Mouse (Mus musculus): Measurements from ENCODE around the gene Ripor3. TPM values are rescaled to one million over a fixed set of nuclear protein-coding genes. Genes with fewer than 3 reads are reported as not detected.

The Ripor3 gene
- polyA plus RNA-seq, 1 experiment from 2014 or later = 2.3 TPM

- no peaks in the 10 kb centered on the region for H3K36me3 ChIP-seq
- H3K27me3 ChIP-seq = no peaks in the 10 kb centered on the region
- 34% methylated on average over 12 of the region's 12 CpGs for WGBS
- H3K4me1 ChIP-seq = peaks cover 28% of the 10 kb centered on the region
- no peak overlapping the region for H3K27ac ChIP-seq
- 0 out of 2 replicates have a peak, but pooled peaks have one; percentile 11 for ATAC-seq (ENCODE audit: borderline replicate concordance, extremely low read depth, low FRiP score, low TSS enrichment)
- no peak overlapping the region for H3K4me3 ChIP-seq
- no peak overlapping the region for H3K4me2 ChIP-seq
- no peaks in the 10 kb centered on the region for H3K9me3 ChIP-seq
- H3K9ac ChIP-seq = no peak overlapping the region
Observed at GRCm38 (mm10) chr2:168003431-168003830, 7.0 kb downstream of the Ripor3 start.

- no peak for ATAC-seq (ENCODE audit: borderline replicate concordance, extremely low read depth, low FRiP score, low TSS enrichment)
- peaks cover 28% of the 10 kb centered on the region for H3K4me1 ChIP-seq
- no peaks in the 10 kb centered on the region for H3K9me3 ChIP-seq
- no peaks in the 10 kb centered on the region for H3K36me3 ChIP-seq
- no peaks in the 10 kb centered on the region for H3K27me3 ChIP-seq
- H3K9ac ChIP-seq = no peak overlapping the region
- H3K4me3 ChIP-seq = no peak overlapping the region
- 62% methylated on average over 2 of the region's 2 CpGs for WGBS
- H3K27ac ChIP-seq = no peak overlapping the region
- H3K4me2 ChIP-seq = no peak overlapping the region
Observed at GRCm38 (mm10) chr2:168002884-168003283, 7.5 kb downstream of the Ripor3 start.

GRCm38 (mm10) chr2:168002188-168002587 lies 8.2 kb downstream of the Ripor3 start:
- Histone ChIP-seq H3K27me3 (no peaks in the 10 kb centered on the region), H3K4me2 (no peak overlapping the region), H3K4me1 (peaks cover 33% of the 10 kb centered on the region), H3K9me3 (no peaks in the 10 kb centered on the region), H3K27ac (no peak overlapping the region), H3K36me3 (no peaks in the 10 kb centered on the region), H3K9ac (no peak overlapping the region), H3K4me3 (no peak overlapping the region)
- ATAC-seq (ENCODE audit: borderline replicate concordance, extremely low read depth, low FRiP score, low TSS enrichment) = no peak
- 42% methylated on average over 4 of the region's 4 CpGs for WGBS

- Histone ChIP-seq H3K9me3 (no peaks in the 10 kb centered on the region), H3K27ac (no peak overlapping the region), H3K4me3 (no peak overlapping the region), H3K27me3 (no peaks in the 10 kb centered on the region; the same call in 1 of the 2 replicates), H3K9ac (no peak overlapping the region), H3K36me3 (no peaks in the 10 kb centered on the region), H3K4me2 (no peak overlapping the region), H3K4me1 (peaks cover 30% of the 10 kb centered on the region)
- no peak for ATAC-seq (ENCODE audit: borderline replicate concordance, extremely low read depth, low FRiP score, low TSS enrichment)
- WGBS = 47% methylated on average over 3 of the region's 3 CpGs
Observed at GRCm38 (mm10) chr2:167999145-167999743, 11.2 kb downstream of the Ripor3 start.

- H3K9ac ChIP-seq = no peak overlapping the region
Observed at GRCm38 (mm10) chr2:167997562-167997961, 12.9 kb downstream of the Ripor3 start.

GRCm38 (mm10) chr2:167996672-167997215 lies 13.7 kb downstream of the Ripor3 start:
- peaks cover 13% of the 10 kb centered on the region; the same call in 1 of the 2 replicates for H3K4me1 ChIP-seq
- H3K4me2 ChIP-seq = no peak overlapping the region
- no peak overlapping the region for H3K4me3 ChIP-seq
- no peak for ATAC-seq (ENCODE audit: borderline replicate concordance, extremely low read depth, low FRiP score, low TSS enrichment)
- H3K27me3 ChIP-seq = no peaks in the 10 kb centered on the region; the same call in 1 of the 2 replicates
- H3K27ac ChIP-seq = no peak overlapping the region
- H3K9me3 ChIP-seq = no peaks in the 10 kb centered on the region
- H3K9ac ChIP-seq = no peak overlapping the region
- WGBS = 31% methylated on average over 8 of the region's 8 CpGs
- no peaks in the 10 kb centered on the region for H3K36me3 ChIP-seq

More at GRCm38 (mm10) chr2:167997562-167997961, 12.9 kb downstream of the Ripor3 start:
- Histone ChIP-seq H3K27ac (no peak overlapping the region), H3K36me3 (no peaks in the 10 kb centered on the region), H3K4me2 (no peak overlapping the region), H3K27me3 (no peaks in the 10 kb centered on the region; the same call in 1 of the 2 replicates), H3K4me3 (no peak overlapping the region), H3K4me1 (peaks cover 15% of the 10 kb centered on the region; the same call in 1 of the 2 replicates), H3K9me3 (no peaks in the 10 kb centered on the region)
- WGBS = 54% methylated on average over 3 of the region's 3 CpGs
- ATAC-seq (ENCODE audit: borderline replicate concordance, extremely low read depth, low FRiP score, low TSS enrichment) = no peak

- no peak overlapping the region for H3K27ac ChIP-seq
- no peaks in the 10 kb centered on the region for H3K36me3 ChIP-seq
- no peak for ATAC-seq (ENCODE audit: borderline replicate concordance, extremely low read depth, low FRiP score, low TSS enrichment)
- no peak overlapping the region for H3K4me2 ChIP-seq
- 47% methylated on average over 19 of the region's 19 CpGs for WGBS
- H3K9me3 ChIP-seq = no peaks in the 10 kb centered on the region
- H3K4me1 ChIP-seq = peaks cover 13% of the 10 kb centered on the region; the same call in 1 of the 2 replicates
- H3K9ac ChIP-seq = no peak overlapping the region
- H3K4me3 ChIP-seq = no peak overlapping the region
- no peaks in the 10 kb centered on the region; the same call in 1 of the 2 replicates for H3K27me3 ChIP-seq
Observed at GRCm38 (mm10) chr2:167995870-167996635, 14.4 kb downstream of the Ripor3 start.

GRCm38 (mm10) chr2:167993260-167993659 lies 17.2 kb downstream of the Ripor3 start:
- Histone ChIP-seq H3K9me3 (no peaks in the 10 kb centered on the region), H3K36me3 (no peaks in the 10 kb centered on the region), H3K4me3 (no peak overlapping the region), H3K27ac (no peak overlapping the region), H3K4me2 (no peak overlapping the region), H3K27me3 (no peaks in the 10 kb centered on the region; the same call in 1 of the 2 replicates), H3K4me1 (peaks cover 30% of the 10 kb centered on the region), H3K9ac (no peak overlapping the region)
- 52% methylated on average over 13 of the region's 13 CpGs for WGBS
- ATAC-seq (ENCODE audit: borderline replicate concordance, extremely low read depth, low FRiP score, low TSS enrichment) = no peak

GRCm38 (mm10) chr2:167989310-167989709 lies 21.1 kb downstream of the Ripor3 start:
- Histone ChIP-seq H3K9ac (no peak overlapping the region), H3K36me3 (no peaks in the 10 kb centered on the region), H3K27me3 (no peaks in the 10 kb centered on the region), H3K4me2 (peak overlapping the region; percentile 43), H3K4me1 (peaks cover 32% of the 10 kb centered on the region), H3K9me3 (no peaks in the 10 kb centered on the region), H3K27ac (peak overlapping the region; percentile 70), H3K4me3 (no peak overlapping the region)
- 34% methylated on average over 14 of the region's 14 CpGs for WGBS
- peak; percentile 56 for ATAC-seq (ENCODE audit: borderline replicate concordance, extremely low read depth, low FRiP score, low TSS enrichment)

- Histone ChIP-seq H3K27ac (peak overlapping the region; percentile 47; the same call in 1 of the 2 replicates), H3K9ac (no peak overlapping the region), H3K4me1 (peaks cover 34% of the 10 kb centered on the region), H3K27me3 (no peaks in the 10 kb centered on the region), H3K36me3 (no peaks in the 10 kb centered on the region), H3K4me2 (no peak overlapping the region), H3K9me3 (no peaks in the 10 kb centered on the region), H3K4me3 (no peak overlapping the region)
- 38% methylated on average over 12 of the region's 12 CpGs for WGBS
- no peak for ATAC-seq (ENCODE audit: borderline replicate concordance, extremely low read depth, low FRiP score, low TSS enrichment)
Observed at GRCm38 (mm10) chr2:167987640-167988039, 22.8 kb downstream of the Ripor3 start.

- no peak overlapping the region for H3K27ac ChIP-seq
- WGBS = 21% methylated on average over 7 of the region's 7 CpGs
- peaks cover 38% of the 10 kb centered on the region for H3K4me1 ChIP-seq
- H3K9ac ChIP-seq = no peak overlapping the region
- no peak overlapping the region for H3K4me2 ChIP-seq
- no peak for ATAC-seq (ENCODE audit: borderline replicate concordance, extremely low read depth, low FRiP score, low TSS enrichment)
- no peaks in the 10 kb centered on the region for H3K9me3 ChIP-seq
- H3K36me3 ChIP-seq = no peaks in the 10 kb centered on the region
- H3K27me3 ChIP-seq = no peaks in the 10 kb centered on the region
- H3K4me3 ChIP-seq = no peak overlapping the region
Observed at GRCm38 (mm10) chr2:167986762-167987161, 23.7 kb downstream of the Ripor3 start.

GRCm38 (mm10) chr2:167984946-167985345 lies 25.5 kb downstream of the Ripor3 start:
- Histone ChIP-seq H3K4me2 (no peak overlapping the region), H3K27me3 (no peaks in the 10 kb centered on the region), H3K9me3 (no peaks in the 10 kb centered on the region), H3K4me1 (peaks cover 36% of the 10 kb centered on the region), H3K36me3 (no peaks in the 10 kb centered on the region), H3K9ac (no peak overlapping the region), H3K4me3 (no peak overlapping the region), H3K27ac (no peak overlapping the region)
- 37% methylated on average over 3 of the region's 3 CpGs for WGBS
- no peak for ATAC-seq (ENCODE audit: borderline replicate concordance, extremely low read depth, low FRiP score, low TSS enrichment)

Measured in lung, embryonic 15.5 days (tissue).